Mouse (Mus musculus) bone marrow, adult 2 months (tissue): Measurements from ENCODE around the gene Hils1. TPM values are rescaled to one million over a fixed set of nuclear protein-coding genes. Genes with fewer than 3 reads are reported as not detected.

Source experiments
- H3K27ac ChIP-seq: fragments of 200-500 bp; 2 replicates; pipeline ENCODE4 v1.5.1; 2012; ENCODE audit warnings: low read depth, mild to moderate bottlenecking, control low read depth, inconsistent platforms, low read length; ENCODE audit not compliant: control insufficient read depth, poor library complexity, insufficient read depth
- H3K4me1 ChIP-seq: fragments of 200-500 bp; 2 replicates; pipeline ENCODE4 v1.6.1; 2011; ENCODE audit warnings: low read length; ENCODE audit not compliant: control insufficient read depth, insufficient read depth
- H3K4me3 ChIP-seq: fragments of 200-500 bp; replicated peaks from 2 replicates; pipeline ENCODE3; 2011; ENCODE audit warnings: mild to moderate bottlenecking, low read depth, low read length, control low read depth; ENCODE audit not compliant: control insufficient read depth
- CTCF ChIP-seq: fragments of 200-500 bp; IDR thresholded peaks from 2 replicates; pipeline ENCODE4 v1.5.1; 2011; ENCODE audit warnings: low read length, control low read depth; ENCODE audit not compliant: control insufficient read depth, insufficient read depth
- POLR2A ChIP-seq: fragments of 200-500 bp; IDR thresholded peaks from 2 replicates; pipeline ENCODE4 v1.6.1; 2011; ENCODE audit warnings: low read depth, mild to moderate bottlenecking, control low read depth, low read length, borderline replicate concordance; ENCODE audit not compliant: control insufficient read depth
- WGBS: fragments of 180-500 bp; shearing (Covaris S2); methylation state at CpG from one replicate; pipeline ENCODE4 v1.1.7; 2018; 5-methylcytosine and 5-hydroxymethylcytosine counted together
- polyA plus RNA-seq: library from polyadenylated mRNA; stranded (reverse); fragments of >200 nt; gene quantifications from 2 replicates; pipeline ENCODE4 v1.2.4, GENCODE M21; 2011; ENCODE audit warnings: low replicate concordance; ENCODE audit not compliant: missing spikeins, insufficient read depth, insufficient read length

Gene Hils1
- polyA plus RNA-seq, 1 experiment = not detected

- H3K4me1 ChIP-seq = peaks cover 13% of the 10 kb centered on the region
- WGBS = under 1% methylated on average over 99 of the region's 99 CpGs
- peak overlapping the region; percentile 94 for H3K4me3 ChIP-seq
- TF ChIP-seq POLR2A (0 out of 2 replicates have a peak, but pooled peaks have one; percentile 31), CTCF (peak; percentile 7; the same call in 1 of the 2 replicates)
- peak overlapping the region; percentile 91 for H3K27ac ChIP-seq
Observed at GRCm38 (mm10) chr11:94991641-94992479, 24.5 kb downstream of the Hils1 start.

- WGBS = 1% methylated on average over 20 of the region's 20 CpGs
- TF ChIP-seq CTCF = no peak
- no peak for TF ChIP-seq POLR2A
- peak overlapping the region; percentile 94 for H3K4me3 ChIP-seq
- peaks cover 14% of the 10 kb centered on the region for H3K4me1 ChIP-seq
- H3K27ac ChIP-seq = peak overlapping the region; percentile 91
Observed at GRCm38 (mm10) chr11:94992480-94992753, 25.0 kb downstream of the Hils1 start.

GRCm38 (mm10) chr11:94992754-94993606 is 25.6 kb downstream of the Hils1 start:
- H3K4me3 ChIP-seq = peak overlapping the region; percentile 94
- peak overlapping the region; percentile 91 for H3K27ac ChIP-seq
- TF ChIP-seq POLR2A = peak; percentile 14; the same call in 1 of the 2 replicates
- no peak for TF ChIP-seq CTCF
- WGBS = under 1% methylated on average over 22 of the region's 22 CpGs
- H3K4me1 ChIP-seq = peaks cover 15% of the 10 kb centered on the region

GRCm38 (mm10) chr11:94994208-94994814 is 26.9 kb downstream of the Hils1 start:
- Histone ChIP-seq H3K4me1 (peaks cover 12% of the 10 kb centered on the region; the same call in 1 of the 2 replicates), H3K27ac (peak overlapping the region; percentile 12), H3K4me3 (peak overlapping the region; percentile 94)
- 18% methylated on average over 10 of the region's 10 CpGs for WGBS
- TF ChIP-seq CTCF (no peak), POLR2A (no peak)

- Histone ChIP-seq H3K4me3 (peak overlapping the region; percentile 94), H3K4me1 (peaks cover 12% of the 10 kb centered on the region; the same call in 1 of the 2 replicates), H3K27ac (peak overlapping the region; percentile 21)
- WGBS = 40% methylated on average over 11 of the region's 11 CpGs
- TF ChIP-seq POLR2A (no peak), CTCF (no peak)
Observed at GRCm38 (mm10) chr11:94994947-94995772, 27.8 kb downstream of the Hils1 start.

GRCm38 (mm10) chr11:94996101-94996500 is 28.7 kb downstream of the Hils1 start:
- 70% methylated on average over 8 of the region's 8 CpGs for WGBS
- Histone ChIP-seq H3K4me3 (peak overlapping the region; percentile 12), H3K4me1 (peaks cover 17% of the 10 kb centered on the region), H3K27ac (peak overlapping the region; percentile 9)
- TF ChIP-seq CTCF (no peak), POLR2A (no peak)

- no peak for TF ChIP-seq POLR2A
- no peak for TF ChIP-seq CTCF
- peak overlapping the region; percentile 36 for H3K27ac ChIP-seq
- WGBS = 60% methylated on average over 6 of the region's 6 CpGs
- H3K4me1 ChIP-seq = peaks cover 17% of the 10 kb centered on the region
- H3K4me3 ChIP-seq = no peak overlapping the region
Observed at GRCm38 (mm10) chr11:94996984-94997383, 29.6 kb downstream of the Hils1 start.

- peak overlapping the region; percentile 36 for H3K4me3 ChIP-seq
- no peak for TF ChIP-seq POLR2A
- TF ChIP-seq CTCF = no peak
- peak overlapping the region; percentile 64 for H3K27ac ChIP-seq
- 32% methylated on average over 5 of the region's 5 CpGs for WGBS
- H3K4me1 ChIP-seq = peaks cover 17% of the 10 kb centered on the region
Observed at GRCm38 (mm10) chr11:94997596-94997995, 30.2 kb downstream of the Hils1 start.
